8 mouse cellular contexts compared by ENCODE assay signal in the genomic region with DNA sequence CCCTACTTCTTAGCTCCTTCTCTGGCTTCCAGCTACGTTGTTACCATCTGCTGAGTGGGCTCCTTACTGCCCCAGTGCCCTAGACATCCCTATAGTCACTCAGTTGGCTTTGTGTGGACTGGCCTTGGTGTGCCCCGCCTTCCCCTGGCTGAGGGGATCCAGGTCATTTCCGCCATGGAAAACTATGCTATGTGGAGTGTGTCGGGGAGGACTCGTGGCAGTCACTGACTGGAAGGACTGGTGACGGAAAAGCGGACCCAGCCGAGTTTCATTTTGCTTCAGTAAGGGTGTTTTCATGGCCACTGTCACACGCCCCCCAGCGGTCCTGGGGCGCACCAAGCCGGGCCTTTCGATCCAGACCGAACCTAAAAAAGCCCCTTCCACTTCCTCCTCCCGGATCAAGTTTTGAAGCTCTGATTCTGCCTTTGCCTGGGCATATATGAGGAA. TPM values are rescaled to one million over a fixed set of nuclear protein-coding genes. Genes with fewer than 3 reads are reported as not detected.
A peak's percentile ranks its signal among the peaks of the same experiment; 100 is the strongest.
DNase-seq lines count a peak whose midpoint lies in the region; ATAC-seq and TF ChIP-seq lines count a peak whose summit lies in the region.

No protein-coding gene starts in this region.

- peak; percentile 43 for TF ChIP-seq CTCF in kidney, adult 2 months (conservative IDR thresholded peaks at IDR 0.05; ENCODE audit: insufficient read depth, insufficient read length, low read depth, low read length)

- H3K9me3 ChIP-seq in embryonic facial prominence, embryonic 13.5 days: no peaks in the 10 kb centered on the region
- H3K9me3 ChIP-seq in heart, embryonic 10.5 days: no peaks in the 10 kb centered on the region
- no peaks in the 10 kb centered on the region for H3K9me3 ChIP-seq in liver, embryonic 12.5 days (replicated peaks)
- no peaks in the 10 kb centered on the region for H3K9me3 ChIP-seq in stomach, embryonic 14.5 days (ENCODE audit: control insufficient read depth, low read depth, low read length)

- peak overlapping the region; percentile 95 for H3K27ac ChIP-seq in embryonic facial prominence, embryonic 13.5 days
- peak overlapping the region; percentile 95 for H3K27ac ChIP-seq in heart, embryonic 10.5 days
- H3K27ac ChIP-seq in kidney, adult 2 months (ENCODE audit: insufficient read depth, low read depth, low read length): no peak overlapping the region
- H3K27ac ChIP-seq in liver, embryonic 12.5 days: peak overlapping the region; percentile 26; the same call in 1 of the 2 replicates
- H3K27ac ChIP-seq in stomach, embryonic 14.5 days (ENCODE audit: low read length): peak overlapping the region; percentile 80; the same call in 1 of the 2 replicates

- peak; percentile 77 to 78 for DNase-seq in B cell, adult 2 months
- DNase-seq in adrenal gland, postnatal 10 days: peak; percentile 75
- peak; percentile 89 for DNase-seq in heart, embryonic 10.5 days (ENCODE audit: low spot score)
- DNase-seq in kidney, adult 2 months: peak; percentile 73
- peak; percentile 68 to 82 for DNase-seq in monocyte, adult 2 months (ENCODE audit: low read depth in 1 of 2, low spot score in 2 of 2)

- H3K4me3 ChIP-seq in embryonic facial prominence, embryonic 13.5 days: peak overlapping the region; percentile 85
- peak overlapping the region; percentile 92 for H3K4me3 ChIP-seq in heart, embryonic 10.5 days
- H3K4me3 ChIP-seq in kidney, adult 2 months (ENCODE audit: insufficient read depth, low read depth, low read length): peak overlapping the region; percentile 87
- peak overlapping the region; percentile 78 for H3K4me3 ChIP-seq in liver, embryonic 12.5 days
- H3K4me3 ChIP-seq in stomach, embryonic 14.5 days (ENCODE audit: low read depth, low read length): peak overlapping the region; percentile 79

- no peaks in the 10 kb centered on the region for H3K36me3 ChIP-seq in embryonic facial prominence, embryonic 13.5 days
- H3K36me3 ChIP-seq in heart, embryonic 10.5 days: no peaks in the 10 kb centered on the region
- no peaks in the 10 kb centered on the region for H3K36me3 ChIP-seq in kidney, adult 2 months (ENCODE audit: control insufficient read depth, insufficient read depth, low read length)
- no peaks in the 10 kb centered on the region for H3K36me3 ChIP-seq in liver, embryonic 12.5 days
- H3K36me3 ChIP-seq in stomach, embryonic 14.5 days (ENCODE audit: control insufficient read depth, insufficient read depth, low read length): no peaks in the 10 kb centered on the region; the same call in 1 of the 2 replicates

- no peak for TF ChIP-seq POLR2A in kidney, adult 2 months (IDR thresholded peaks at IDR 0.05; ENCODE audit: low read depth, low read length)

- 4% methylated on average over 15 of the region's 15 CpGs for WGBS in embryonic facial prominence, embryonic 13.5 days
- WGBS in heart, embryonic 10.5 days: 10% methylated on average over 15 of the region's 15 CpGs
- 2% methylated on average over 15 of the region's 15 CpGs for WGBS in kidney, adult 2 months
- 7% methylated on average over 15 of the region's 15 CpGs for WGBS in liver, embryonic 12.5 days (ENCODE audit: insufficient replicate concordance)
- whole genome bisulfite sequencing in stomach, embryonic 14.5 days: 6% methylated on average over 15 of the region's 15 CpGs

- peak overlapping the region; percentile 82 for H3K4me2 ChIP-seq in embryonic facial prominence, embryonic 13.5 days
- H3K4me2 ChIP-seq in liver, embryonic 12.5 days: peak overlapping the region; percentile 96
- peak overlapping the region; percentile 78 for H3K4me2 ChIP-seq in stomach, embryonic 14.5 days (replicated peaks; ENCODE audit: low read depth, low read length)

- H3K27me3 ChIP-seq in embryonic facial prominence, embryonic 13.5 days: no peaks in the 10 kb centered on the region
- no peaks in the 10 kb centered on the region for H3K27me3 ChIP-seq in heart, embryonic 10.5 days (ENCODE audit: insufficient read depth, poor library complexity, severe bottlenecking)
- no peaks in the 10 kb centered on the region for H3K27me3 ChIP-seq in kidney, adult 2 months (replicated peaks; ENCODE audit: control insufficient read depth, insufficient read depth, low read length)
- H3K27me3 ChIP-seq in liver, embryonic 12.5 days (replicated peaks): no peaks in the 10 kb centered on the region
- H3K27me3 ChIP-seq in stomach, embryonic 14.5 days (ENCODE audit: control insufficient read depth, insufficient read depth, low read length): no peaks in the 10 kb centered on the region

- peaks cover 54% of the 10 kb centered on the region for H3K4me1 ChIP-seq in embryonic facial prominence, embryonic 13.5 days
- peaks cover 61% of the 10 kb centered on the region for H3K4me1 ChIP-seq in heart, embryonic 10.5 days
- H3K4me1 ChIP-seq in kidney, adult 2 months (ENCODE audit: control insufficient read depth, insufficient read depth, low read length): peaks cover 5% of the 10 kb centered on the region
- peaks cover 53% of the 10 kb centered on the region for H3K4me1 ChIP-seq in liver, embryonic 12.5 days
- peaks cover 48% of the 10 kb centered on the region for H3K4me1 ChIP-seq in stomach, embryonic 14.5 days (ENCODE audit: control insufficient read depth, insufficient read depth, low read length)

- ATAC-seq in embryonic facial prominence, embryonic 13.5 days (ENCODE audit: insufficient number of reproducible peaks, insufficient read depth, low FRiP score, low TSS enrichment, low read depth): peak; percentile 65
- peak; percentile 60 for ATAC-seq in liver, embryonic 12.5 days
- ATAC-seq in stomach, embryonic 14.5 days (ENCODE audit: insufficient number of reproducible peaks, insufficient read depth, low FRiP score, low read depth): peak; percentile 46; the same call in 1 of the 2 replicates

- peak overlapping the region; percentile 86 for H3K9ac ChIP-seq in embryonic facial prominence, embryonic 13.5 days
- peak overlapping the region; percentile 76 for H3K9ac ChIP-seq in liver, embryonic 12.5 days
- H3K9ac ChIP-seq in stomach, embryonic 14.5 days (replicated peaks; ENCODE audit: low read depth, low read length): peak overlapping the region; percentile 71

RNA-seq across cellular contexts. Expression of a gene that starts 1.3 kb away (rescaled TPM):
- total RNA-seq in adrenal gland, postnatal 10 days (2021): 100 to 1,000 TPM; 284 to 307 TPM
- polyA plus RNA-seq in embryonic facial prominence, embryonic 13.5 days (2015; fragmentation: Nextera tagmentation; extraction: Ambion mirVana): 282 and 288 TPM in 2 replicates
- polyA plus RNA-seq in heart, embryonic 10.5 days (2016; fragmentation: Nextera tagmentation; extraction: Ambion mirVana): 193 and 231 TPM in 2 replicates
- polyA plus RNA-seq in kidney, adult 2 months (2012; rRNA removed): 166 and 198 TPM in 2 replicates
- 41.3 and 42.3 TPM in 2 replicates for polyA plus RNA-seq in liver, embryonic 12.5 days (2016; fragmentation: Nextera tagmentation; extraction: Ambion mirVana)
- 137 and 147 TPM in 2 replicates for polyA plus RNA-seq in stomach, embryonic 14.5 days (2014; fragmentation: Nextera tagmentation; extraction: Ambion mirVana)

RNA-seq across cellular contexts. Expression of a gene that starts 32.9 kb away (rescaled TPM):
- total RNA-seq in adrenal gland, postnatal 10 days (2021): under 1 TPM; 0.18 to 0.24 TPM
- 0.39 and 0.50 TPM in 2 replicates for polyA plus RNA-seq in embryonic facial prominence, embryonic 13.5 days (2015; fragmentation: Nextera tagmentation; extraction: Ambion mirVana)
- polyA plus RNA-seq in heart, embryonic 10.5 days (2016; fragmentation: Nextera tagmentation; extraction: Ambion mirVana): not detected in 2 replicates
- polyA plus RNA-seq in kidney, adult 2 months (2012; rRNA removed): 0.06 and 0.12 TPM in 2 replicates
- not detected in 2 replicates for polyA plus RNA-seq in liver, embryonic 12.5 days (2016; fragmentation: Nextera tagmentation; extraction: Ambion mirVana)
- polyA plus RNA-seq in stomach, embryonic 14.5 days (2014; fragmentation: Nextera tagmentation; extraction: Ambion mirVana): 0.13 and 0.49 TPM in 2 replicates
